Mouse (Mus musculus): ENCODE measurements around the gene Hoxa13. TPM values are rescaled to one million over a fixed set of nuclear protein-coding genes. Genes with fewer than 3 reads are reported as not detected.

Hoxa13 gene
- total and polyA plus RNA-seq, 3 experiments = not detected

DNA sequence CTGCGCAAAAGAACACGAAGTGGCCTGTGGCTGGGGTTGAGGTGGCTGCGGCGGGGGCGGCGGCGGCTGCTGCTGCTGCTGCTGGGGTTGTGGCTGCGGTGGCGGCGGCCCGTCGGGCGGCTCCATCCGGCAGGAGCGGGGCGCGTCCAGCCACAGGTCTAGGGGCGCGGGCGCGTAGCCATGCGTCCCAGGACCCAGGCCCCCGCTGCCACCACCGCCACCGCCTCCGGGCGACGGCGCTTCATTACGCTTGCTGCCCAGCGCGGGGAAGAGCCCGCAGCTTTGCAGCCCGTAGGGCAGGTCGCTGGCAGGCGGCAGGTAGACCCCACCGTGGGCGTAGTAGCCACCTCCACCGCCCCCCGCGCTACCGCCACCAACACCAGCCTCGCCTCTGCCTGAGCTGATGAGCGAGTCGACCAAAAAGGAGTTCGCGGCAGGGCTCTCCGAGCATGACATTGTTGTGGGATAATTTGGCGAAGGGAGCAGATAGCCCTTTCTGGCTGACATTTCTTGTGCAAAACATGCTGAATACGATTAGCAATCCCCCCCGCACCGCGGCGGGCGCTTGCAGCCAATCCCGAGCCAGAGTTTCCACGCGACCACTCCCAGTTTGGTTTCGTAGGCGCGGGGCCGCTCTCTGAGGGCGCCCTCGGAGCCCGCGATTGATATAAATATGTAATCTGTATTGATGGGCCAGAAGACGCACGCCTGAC is 26.1 kb downstream of the Hoxa13 start:
- Histone ChIP-seq H3K9ac (ENCODE audit: control insufficient read depth, low read depth, low read length, poor library complexity, severe bottlenecking) (no peak overlapping the region), H3K4me1 (ENCODE audit: control insufficient read depth in 1 of 2, insufficient read depth in 2 of 2, low read length in 2 of 2) (no peaks in the 10 kb centered on the region), H3K9me3 (replicated peaks; ENCODE audit: insufficient read depth, low read length) (no peaks in the 10 kb centered on the region), H3K36me3 (ENCODE audit: control insufficient read depth in 1 of 2, insufficient read depth in 2 of 2, low read length in 2 of 2) (no peaks in the 10 kb centered on the region), H3K27me3 (ENCODE audit: control insufficient read depth in 1 of 2, insufficient read depth in 2 of 2, low read length in 2 of 2) (no peaks in the 10 kb centered on the region), H3K27ac (ENCODE audit: control insufficient read depth, low read depth, low read length) (no peak overlapping the region), H3K4me3 (ENCODE audit: control insufficient read depth in 1 of 2, insufficient read depth in 1 of 2, low read depth in 2 of 2, low read length in 2 of 2) (no peak overlapping the region), H3K79me2 (ENCODE audit: control insufficient read depth, insufficient read depth, low read length, poor library complexity) (no peaks in the 10 kb centered on the region)
- DNase-seq (ENCODE audit: low read depth, low spot score) = no peak
- no peak for TF ChIP-seq MAFK (IDR thresholded peaks at IDR 0.05; ENCODE audit: borderline replicate concordance, low read depth, low read length)
- TF ChIP-seq RAD21 (IDR thresholded peaks at IDR 0.05; ENCODE audit: low read depth, low read length) = no peak
- no peak for TF ChIP-seq GABPA (IDR thresholded peaks at IDR 0.05; ENCODE audit: low read depth, low read length)
- no peak for TF ChIP-seq POLR2A (IDR thresholded peaks at IDR 0.05; ENCODE audit: control insufficient read depth in 1 of 2, insufficient read depth in 1 of 2, low read depth in 1 of 2, low read length in 2 of 2, poor library complexity in 1 of 2)

DNA sequence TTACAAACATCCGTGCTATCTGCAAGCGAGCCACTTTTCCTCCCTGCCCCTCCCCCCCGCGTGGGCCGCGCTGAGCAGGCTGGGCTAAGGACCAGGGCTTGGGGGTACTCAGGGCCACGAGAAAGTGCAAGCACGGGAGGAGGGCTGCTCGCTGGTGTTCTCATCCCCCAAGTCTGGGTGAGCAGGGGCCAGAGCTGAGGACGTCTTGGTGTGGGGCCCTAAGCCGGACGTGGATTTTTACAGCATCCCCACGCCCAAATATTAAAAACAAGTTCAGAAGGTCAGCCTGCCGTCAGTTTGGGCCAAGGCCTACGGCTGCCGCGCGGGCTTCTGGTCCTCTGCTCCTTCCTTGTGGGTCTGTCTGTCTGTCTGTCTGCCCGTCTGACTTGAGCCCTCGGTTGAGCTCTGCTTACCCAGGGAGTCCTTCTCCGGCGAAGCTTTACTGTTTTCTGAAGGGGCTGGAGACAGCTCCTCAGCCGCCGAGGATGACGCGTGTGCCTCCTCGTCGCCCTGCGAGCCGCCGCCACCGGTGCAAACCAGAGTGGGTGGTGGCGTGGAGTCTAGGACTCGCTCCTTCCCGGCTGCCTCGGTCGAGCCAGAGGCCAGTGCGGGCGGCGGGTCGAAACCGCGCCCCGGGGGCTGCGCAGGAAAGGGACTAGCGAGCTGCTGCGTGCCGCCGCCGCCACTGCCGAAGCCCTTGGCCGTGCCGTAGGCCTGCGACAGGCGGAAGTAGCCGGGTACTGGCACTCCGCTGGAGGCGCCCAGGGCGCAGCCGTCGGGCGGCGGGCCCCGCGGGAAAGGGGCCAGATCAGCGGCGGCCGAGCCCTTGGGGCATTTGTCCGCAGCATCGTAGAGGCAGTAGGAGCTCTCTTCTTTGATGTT is 26.9 kb downstream of the Hoxa13 start:
- no peak overlapping the region for H3K9ac ChIP-seq (ENCODE audit: control insufficient read depth, low read depth, low read length, poor library complexity, severe bottlenecking)
- no peaks in the 10 kb centered on the region for H3K4me1 ChIP-seq (ENCODE audit: control insufficient read depth in 1 of 2, insufficient read depth in 2 of 2, low read length in 2 of 2)
- TF ChIP-seq POLR2AphosphoS5 (IDR thresholded peaks at IDR 0.05; ENCODE audit: borderline replicate concordance, low read depth, low read length) (no peak), ETS1 (IDR thresholded peaks at IDR 0.05; ENCODE audit: low read depth, low read length) (no peak), MAX (IDR thresholded peaks at IDR 0.05; ENCODE audit: low read length) (no peak), POLR2A (IDR thresholded peaks at IDR 0.05; ENCODE audit: control insufficient read depth in 1 of 2, insufficient read depth in 1 of 2, low read depth in 1 of 2, low read length in 2 of 2, poor library complexity in 1 of 2) (no peak), CHD1 (IDR thresholded peaks at IDR 0.05; ENCODE audit: low read depth, low read length) (no peak), MXI1 (IDR thresholded peaks at IDR 0.05; ENCODE audit: low read depth, low read length) (no peak), MYB (IDR thresholded peaks at IDR 0.05; ENCODE audit: low read depth, low read length) (no peak), SIN3A (IDR thresholded peaks at IDR 0.05; ENCODE audit: low read length) (no peak), GABPA (IDR thresholded peaks at IDR 0.05; ENCODE audit: low read depth, low read length) (no peak), USF2 (IDR thresholded peaks at IDR 0.05; ENCODE audit: borderline replicate concordance in 1 of 2, insufficient read depth in 1 of 2, low read depth in 1 of 2, low read length in 2 of 2) (no peak), JUND (IDR thresholded peaks at IDR 0.05; ENCODE audit: low read depth, low read length) (no peak), MAFK (IDR thresholded peaks at IDR 0.05; ENCODE audit: borderline replicate concordance, low read depth, low read length) (no peak), EP300 (IDR thresholded peaks at IDR 0.05; ENCODE audit: low read depth in 1 of 2, low read length in 2 of 2) (no peak), CTCF (IDR thresholded peaks at IDR 0.05 in 2 of 3, conservative IDR thresholded peaks at IDR 0.05 in 1 of 3; ENCODE audit: control insufficient read depth in 1 of 3, insufficient read depth in 1 of 3, low read depth in 2 of 3, low read length in 3 of 3, poor library complexity in 1 of 3, severe bottlenecking in 1 of 3) (no peak), GATA1 (IDR thresholded peaks at IDR 0.05; ENCODE audit: low read depth, low read length) (no peak), ZKSCAN1 (IDR thresholded peaks at IDR 0.05; ENCODE audit: low read depth, low read length) (no peak), MAZ (IDR thresholded peaks at IDR 0.05; ENCODE audit: low read depth, low read length) (no peak), MYC (IDR thresholded peaks at IDR 0.05; ENCODE audit: low read depth, low read length) (no peak), NELFE (IDR thresholded peaks at IDR 0.05; ENCODE audit: low read depth, low read length) (no peak), ZC3H11A (IDR thresholded peaks at IDR 0.05; ENCODE audit: low read depth, low read length) (no peak)
- H3K27me3 ChIP-seq (ENCODE audit: control insufficient read depth in 1 of 2, insufficient read depth in 2 of 2, low read length in 2 of 2) = no peaks in the 10 kb centered on the region
- H3K36me3 ChIP-seq (ENCODE audit: control insufficient read depth in 1 of 2, insufficient read depth in 2 of 2, low read length in 2 of 2) = no peaks in the 10 kb centered on the region
- no peak overlapping the region for H3K27ac ChIP-seq (ENCODE audit: control insufficient read depth, low read depth, low read length)
- DNase-seq (ENCODE audit: low read depth, low spot score) = no peak
- H3K4me3 ChIP-seq (ENCODE audit: control insufficient read depth in 1 of 2, insufficient read depth in 1 of 2, low read depth in 2 of 2, low read length in 2 of 2) = no peak overlapping the region
- no peaks in the 10 kb centered on the region for H3K9me3 ChIP-seq (replicated peaks; ENCODE audit: insufficient read depth, low read length)
- no peaks in the 10 kb centered on the region for H3K79me2 ChIP-seq (ENCODE audit: control insufficient read depth, insufficient read depth, low read length, poor library complexity)
